Mouse (Mus musculus): Measurements from ENCODE around the gene Mamstr.

Mamstr gene

GRCm38 (mm10) chr7:45639561-45640027 lies at the start of gene Mamstr:
Mamstr (plus strand) TSS chr7:45639977.
- no peak for DNase-seq (ENCODE audit: low read depth)

GRCm38 (mm10) chr7:45590874-45591273 lies 48.9 kb upstream of the Mamstr start:
- DNase-seq (ENCODE audit: low read depth), result peak; percentile 66

DNA sequence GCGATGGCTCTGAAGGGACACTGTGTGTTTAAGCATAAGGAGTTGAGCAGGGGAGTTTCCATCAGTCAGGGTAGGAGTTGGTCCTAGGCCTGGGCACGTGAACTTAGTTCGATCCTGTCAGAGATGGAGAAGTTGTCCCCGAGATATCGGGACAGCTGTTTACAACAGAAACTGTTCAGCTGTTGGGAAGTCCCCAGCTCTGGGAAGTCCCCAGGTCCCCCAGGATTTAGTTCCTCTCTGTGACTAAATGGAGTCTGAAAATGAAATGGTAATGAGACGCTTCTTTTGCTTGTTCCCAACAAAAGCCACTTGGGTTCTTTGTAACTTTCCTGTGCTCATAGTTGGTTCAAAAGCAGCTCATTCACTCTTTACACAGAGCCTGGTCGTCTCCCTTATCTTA lies 47.9 kb upstream of the Mamstr start:
- no peak for DNase-seq (ENCODE audit: low read depth)

DNA sequence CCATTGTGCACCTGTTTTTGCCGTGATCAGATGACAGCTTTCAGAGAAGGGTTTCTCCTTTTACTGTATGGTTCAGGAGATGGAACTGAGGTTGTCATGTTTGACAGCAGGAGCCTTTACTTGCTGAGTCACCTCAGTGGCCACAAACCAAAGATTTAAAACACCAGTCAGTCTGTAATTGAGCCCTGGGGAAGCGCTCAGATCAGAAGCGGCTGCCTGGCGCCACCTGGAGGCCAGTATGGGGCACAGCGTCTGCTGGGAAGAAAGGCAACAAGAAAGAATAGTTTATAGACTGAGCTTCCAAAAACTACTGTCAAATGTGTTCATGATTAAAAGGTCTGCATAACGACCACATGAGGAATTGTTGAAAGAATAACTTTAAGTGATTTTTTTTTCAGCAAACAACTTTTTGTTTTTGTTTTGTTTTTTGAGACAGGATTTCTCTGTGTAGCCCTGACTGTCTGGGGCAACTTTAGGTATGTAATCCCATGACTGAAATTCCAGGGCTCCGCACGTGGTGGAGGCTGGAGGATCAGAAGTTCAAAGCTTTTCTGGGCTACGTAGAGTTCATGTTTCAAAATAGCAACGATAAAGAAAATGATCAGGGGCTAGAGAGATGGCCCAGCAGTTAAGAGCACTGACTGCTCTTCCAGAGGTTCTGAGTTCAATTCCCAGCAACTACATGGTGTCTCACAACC lies 46.5 kb upstream of the Mamstr start:
- peak; percentile 96 for DNase-seq (ENCODE audit: low read depth)

- no peak for DNase-seq (ENCODE audit: low read depth)
These were observed 44.6 kb upstream of the Mamstr start for GRCm38 (mm10) chr7:45595176-45595575.

- peak; percentile 63 for DNase-seq (ENCODE audit: low read depth)
These were observed 43.7 kb upstream of the Mamstr start for GRCm38 (mm10) chr7:45596107-45596506.

DNA sequence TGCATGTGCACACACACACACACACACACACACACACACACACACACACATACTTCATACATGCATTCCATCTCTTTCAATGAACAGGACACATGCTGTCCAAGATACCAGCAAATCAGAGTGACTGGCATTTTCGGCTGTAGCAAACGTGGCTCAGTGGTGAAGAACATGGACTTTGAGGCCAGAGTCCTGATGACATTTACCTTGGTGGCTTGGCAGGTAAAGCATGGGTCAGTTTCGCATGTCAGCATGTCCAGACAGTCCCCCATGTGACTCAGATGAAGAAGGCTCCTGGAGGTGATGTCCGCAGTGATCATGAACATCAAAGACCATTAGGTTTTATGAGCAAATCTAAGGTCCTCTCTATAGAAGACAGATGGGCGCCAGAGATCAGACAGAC lies 42.8 kb upstream of the Mamstr start:
- no peak for DNase-seq (ENCODE audit: low read depth)

- DNase-seq (ENCODE audit: low read depth), result no peak
These were observed 42.2 kb upstream of the Mamstr start for GRCm38 (mm10) chr7:45597527-45597926.

DNA sequence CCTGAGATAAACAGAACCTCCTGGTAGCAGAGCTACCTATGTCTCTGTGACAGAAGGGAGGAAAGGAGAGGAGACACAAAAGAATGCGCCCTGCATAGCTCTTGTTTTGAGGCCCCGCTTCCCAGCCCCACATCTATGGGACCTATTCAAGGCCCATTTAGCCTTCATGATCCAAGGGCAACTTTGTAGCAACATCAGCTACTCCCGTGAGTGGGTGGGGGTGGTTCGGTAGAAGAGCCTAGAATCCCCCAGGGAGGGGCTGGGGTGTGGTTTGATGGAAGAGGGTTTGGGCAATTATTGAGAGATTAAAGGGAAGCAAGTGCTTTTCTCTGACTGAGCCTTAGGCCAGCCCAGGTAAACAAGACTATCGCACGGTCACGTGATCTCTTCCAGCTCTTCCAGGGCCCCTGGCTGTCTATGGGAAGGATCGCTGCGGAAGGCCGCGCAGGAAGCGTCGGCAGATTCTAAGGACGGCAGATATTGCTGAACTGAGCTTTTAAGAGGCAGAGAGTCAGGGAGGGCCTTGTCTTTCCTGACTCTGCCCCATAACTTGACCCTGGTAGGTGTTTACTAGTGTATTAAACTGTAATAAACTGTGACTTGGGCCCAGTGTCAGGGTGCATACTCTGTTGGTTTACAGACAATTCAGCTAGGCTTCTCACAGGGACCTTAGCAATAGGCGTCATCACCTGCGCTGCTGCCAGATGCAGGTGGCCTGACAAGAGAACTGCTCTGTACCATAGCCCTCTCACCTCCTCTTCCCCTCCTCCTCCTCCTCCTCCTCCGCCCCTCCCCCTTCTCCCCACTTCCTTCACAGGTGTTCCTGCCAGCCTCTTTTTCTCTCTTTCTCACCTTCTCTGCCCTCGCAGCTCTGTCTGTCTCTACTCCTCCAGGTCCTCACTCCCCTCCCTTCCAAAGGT lies 40.6 kb upstream of the Mamstr start:
- no peak for DNase-seq (ENCODE audit: low read depth)

DNA sequence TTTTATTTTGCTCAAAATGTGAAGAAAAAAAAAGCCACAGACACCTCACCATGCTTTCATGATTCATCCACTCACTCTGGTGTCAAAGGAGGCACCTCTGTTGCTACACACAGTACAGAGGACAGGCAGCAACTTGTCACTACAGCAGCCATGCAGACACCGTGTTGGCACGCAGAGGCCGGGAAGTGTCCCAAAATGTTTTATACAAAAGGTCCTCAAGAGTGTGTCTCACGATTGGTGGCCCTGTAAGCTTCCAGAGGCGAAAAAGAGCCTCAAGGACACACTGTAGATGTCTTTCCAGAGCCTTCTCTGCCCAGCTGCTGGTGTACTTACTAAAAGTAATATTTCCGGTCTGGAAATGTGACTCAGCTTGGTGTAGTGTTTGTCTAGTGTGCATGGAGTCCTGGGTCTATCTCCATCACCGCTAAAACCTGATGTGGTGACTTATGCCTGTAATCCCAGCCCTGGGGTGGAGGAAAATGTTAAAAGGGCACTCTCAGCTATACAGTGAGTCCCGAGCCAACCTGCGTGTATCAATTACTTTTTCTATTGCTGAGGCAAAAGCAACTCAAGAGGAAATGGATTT lies 34.0 kb upstream of the Mamstr start:
- DNase-seq (ENCODE audit: low read depth), result peak; percentile 91

GRCm38 (mm10) chr7:45609511-45609910 lies 30.3 kb upstream of the Mamstr start:
- DNase-seq (ENCODE audit: low read depth), result no peak

DNA sequence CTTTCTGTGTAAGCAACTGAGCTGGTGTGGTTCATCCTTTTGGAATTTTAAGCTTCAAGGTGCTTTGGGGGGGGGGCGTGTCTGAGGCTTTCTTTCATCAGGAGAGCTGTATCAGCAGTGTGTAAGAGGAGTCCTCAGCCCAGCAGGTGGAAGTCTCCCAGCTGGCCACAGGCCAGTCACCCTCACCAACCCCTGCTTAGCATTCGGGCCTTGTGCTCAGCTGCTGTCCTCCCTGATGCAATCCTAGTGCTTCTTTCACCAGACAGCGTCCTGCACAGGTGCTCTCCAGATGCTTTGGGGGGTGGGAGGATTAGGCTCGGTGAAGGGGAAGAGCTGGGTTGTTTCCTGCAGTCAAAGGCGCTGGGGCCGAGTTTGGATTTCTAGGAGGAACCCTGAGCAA lies 23.5 kb upstream of the Mamstr start:
- DNase-seq (ENCODE audit: low read depth), result no peak

- no peak for DNase-seq (ENCODE audit: low read depth)
These were observed 22.6 kb upstream of the Mamstr start, which contains the start of gene Fut1 for GRCm38 (mm10) chr7:45617042-45617695. Fut1 (plus strand) TSS chr7:45617289.

- no peak for DNase-seq (ENCODE audit: low read depth)
These were observed 21.5 kb upstream of the Mamstr start for GRCm38 (mm10) chr7:45618316-45618715.

GRCm38 (mm10) chr7:45619592-45619991 lies 20.2 kb upstream of the Mamstr start:
- no peak for DNase-seq (ENCODE audit: low read depth)

- DNase-seq (ENCODE audit: low read depth), result peak; percentile 29
These were observed 18.3 kb upstream of the Mamstr start, which contains the start of gene Izumo1 for GRCm38 (mm10) chr7:45621443-45621842. Izumo1 (plus strand) TSS chr7:45621811.

GRCm38 (mm10) chr7:45623507-45623906 lies 16.3 kb upstream of the Mamstr start:
- peak; percentile 87 for DNase-seq (ENCODE audit: low read depth)

GRCm38 (mm10) chr7:45624718-45625117 lies 15.1 kb upstream of the Mamstr start:
- no peak for DNase-seq (ENCODE audit: low read depth)

DNA sequence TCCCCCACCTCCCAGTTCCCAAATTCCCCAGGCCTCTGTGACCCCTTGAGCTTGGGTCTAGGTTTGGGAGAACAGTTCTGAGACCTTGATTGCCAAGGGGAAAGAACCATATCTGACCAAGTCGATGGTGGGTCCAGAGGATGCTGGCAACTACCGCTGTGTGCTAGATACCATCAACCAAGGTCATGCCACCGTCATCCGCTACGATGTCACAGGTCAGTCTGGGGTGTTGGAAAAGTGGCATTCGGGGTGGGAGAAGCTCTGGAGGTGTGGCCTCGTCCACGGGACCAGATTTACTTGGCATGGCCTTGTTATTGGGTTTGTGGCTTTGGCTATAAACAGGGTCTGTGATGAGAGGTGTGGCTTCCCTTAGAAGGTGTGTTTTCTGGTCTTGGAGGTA lies 14.3 kb upstream of the Mamstr start:
- no peak for DNase-seq (ENCODE audit: low read depth)

- no peak for DNase-seq (ENCODE audit: low read depth)
These were observed 13.2 kb upstream of the Mamstr start for GRCm38 (mm10) chr7:45626571-45627076.

- DNase-seq (ENCODE audit: low read depth), result no peak
These were observed 12.5 kb upstream of the Mamstr start, which contains the start of gene Rasip1 for GRCm38 (mm10) chr7:45627261-45627660. Rasip1 (plus strand) TSS chr7:45627488.
